Mouse (Mus musculus) heart, embryonic 13.5 days (tissue): ENCODE data around the gene Lipt1. TPM values are rescaled to one million over a fixed set of nuclear protein-coding genes. Genes with fewer than 3 reads are reported as not detected.

Experiments
- ATAC-seq: fragments of 200-750 bp; cut with Nextera tagmentation; 2 replicates; pipeline ENCODE4 v1.8.0; 2017; ENCODE audit warnings: moderate TSS enrichment; ENCODE audit not compliant: insufficient number of reproducible peaks, low FRiP score, low TSS enrichment; ENCODE audit errors: extremely low read depth
- H3K27ac ChIP-seq: fragments of 300-500 bp; sonication (generic); replicated peaks from 2 replicates; pipeline ENCODE4 v1.5.1; 2015; ENCODE audit warnings: moderate library complexity, mild to moderate bottlenecking, inconsistent platforms
- H3K27me3 ChIP-seq: fragments of 300-500 bp; sonication (generic); replicated peaks from 2 replicates; pipeline ENCODE4 v1.6.1; 2015; ENCODE audit warnings: mild to moderate bottlenecking, inconsistent platforms
- H3K36me3 ChIP-seq: fragments of 300-500 bp; sonication (generic); 2 replicates; pipeline ENCODE4 v1.6.1; 2015; ENCODE audit warnings: mild to moderate bottlenecking, inconsistent platforms
- H3K4me1 ChIP-seq: fragments of 300-500 bp; sonication (generic); 2 replicates; pipeline ENCODE4 v1.6.1; 2015; ENCODE audit warnings: inconsistent platforms
- H3K4me2 ChIP-seq: fragments of 300-500 bp; sonication (generic); 2 replicates; pipeline ENCODE4 v1.6.1; 2015; ENCODE audit warnings: inconsistent platforms, mild to moderate bottlenecking, moderate library complexity
- H3K4me3 ChIP-seq: fragments of 300-500 bp; sonication (generic); 2 replicates; pipeline ENCODE4 v1.5.1; 2015; ENCODE audit warnings: moderate library complexity, mild to moderate bottlenecking, inconsistent platforms
- H3K9ac ChIP-seq: fragments of 300-500 bp; sonication (generic); 2 replicates; pipeline ENCODE4 v1.6.1; 2015; ENCODE audit warnings: inconsistent platforms, mild to moderate bottlenecking, moderate library complexity
- H3K9me3 ChIP-seq: fragments of 300-500 bp; sonication (generic); 2 replicates; pipeline ENCODE4 v1.6.1; 2016; ENCODE audit warnings: inconsistent platforms
- WGBS: fragments of 180-500 bp; shearing (Covaris S2); methylation state at CpG from one replicate; pipeline ENCODE4 v1.1.7; 2015; ENCODE audit warnings: mixed read lengths; 5-methylcytosine and 5-hydroxymethylcytosine counted together
- polyA plus RNA-seq: library from polyadenylated mRNA; unstranded; fragments of >200 nt; fragmentation: Nextera tagmentation; extraction: Ambion mirVana; gene quantifications from 2 replicates; pipeline ENCODE4 v1.2.1, GENCODE M21; 2015

Lipt1 gene
- 7.1 and 8.2 TPM in 2 replicates for polyA plus RNA-seq

DNA sequence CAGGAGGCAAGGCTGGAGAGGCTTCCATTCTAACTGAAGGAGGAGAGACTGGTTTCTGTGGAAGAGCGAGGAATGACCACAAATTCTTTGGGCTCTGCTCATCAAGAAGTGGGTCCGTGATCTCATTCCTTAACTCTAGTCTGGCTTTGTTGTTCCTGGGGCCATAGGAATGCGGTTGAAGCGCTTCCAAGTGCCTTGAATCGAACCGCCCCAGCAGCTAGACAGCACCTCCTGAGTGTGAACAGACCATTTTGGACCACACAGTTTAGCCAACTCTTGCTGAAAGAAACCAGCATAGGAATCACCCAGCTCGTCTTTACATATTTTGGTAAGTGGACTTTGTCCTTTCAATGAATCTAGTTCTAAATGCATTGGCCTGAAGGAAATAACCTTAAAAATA lies at the start of gene Lipt1:
TSS of gene Lipt1 (plus strand) at position 35 of the 400 bp plus-strand sequence.
- peaks cover 6% of the 10 kb centered on the region; the same call in 1 of the 2 replicates for H3K9me3 ChIP-seq
- WGBS, result 5% methylated on average over 7 of the region's 7 CpGs

DNA sequence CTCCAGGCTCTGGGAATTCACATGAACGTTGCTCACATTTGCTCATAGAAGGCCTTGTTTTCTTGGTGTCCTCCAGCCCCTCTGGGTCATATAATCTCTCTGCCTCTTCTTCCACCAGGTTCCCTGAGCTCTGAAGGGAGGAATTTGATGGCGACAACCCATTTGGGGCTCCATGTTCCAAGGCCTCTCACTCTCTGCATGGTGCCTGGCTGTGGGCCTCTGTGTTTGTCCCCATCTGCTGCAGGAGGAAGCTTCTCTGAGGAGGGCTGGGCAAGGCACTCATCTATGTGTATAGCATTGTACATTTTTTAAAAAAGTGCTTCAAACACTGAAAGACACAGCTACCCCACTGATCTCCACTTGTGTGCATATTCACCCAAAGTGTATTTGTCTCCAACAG lies 39.9 kb upstream of the Lipt1 start:
- WGBS, result 49% methylated on average over 2 of the region's 2 CpGs

More for the DNA sequence above, at the start of gene Lipt1:
- Histone ChIP-seq H3K4me3 (peak within 1 kb of the TSS; percentile 67), H3K9ac (peak within 1 kb of the TSS; percentile 72), H3K27me3 (peaks cover 18% of the 10 kb centered on the region), H3K4me1 (peaks cover 13% of the 10 kb centered on the region), H3K27ac (peak within 1 kb of the TSS; percentile 86), H3K36me3 (peaks cover 21% of the 10 kb centered on the region), H3K4me2 (peak within 1 kb of the TSS; percentile 72)
- peak; percentile 43; the same call in 1 of the 2 replicates for ATAC-seq

DNA sequence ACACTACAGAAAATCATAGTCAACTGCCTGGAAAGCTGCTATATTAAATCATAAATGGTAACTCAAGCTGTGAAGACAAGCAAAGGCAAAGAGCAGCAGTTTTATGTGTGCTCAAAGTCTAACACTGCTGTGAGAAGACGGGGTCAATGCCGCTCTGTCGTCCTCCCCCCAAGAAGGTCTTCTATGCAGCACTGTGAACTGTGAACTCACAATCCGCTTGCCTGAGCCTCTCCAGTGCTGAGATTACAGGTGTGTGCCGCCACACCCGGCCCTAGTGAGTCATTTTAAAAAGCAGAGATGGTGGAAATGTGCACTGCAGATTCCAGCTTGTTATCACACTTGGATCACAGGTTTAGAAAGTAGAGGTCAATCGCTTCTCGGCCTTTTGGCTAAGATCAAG lies 24.7 kb upstream of the Lipt1 start:
- no peak overlapping the region for H3K4me3 ChIP-seq
- peaks cover 7% of the 10 kb centered on the region for H3K4me1 ChIP-seq
- H3K9ac ChIP-seq, result no peak overlapping the region
- H3K4me2 ChIP-seq, result no peak overlapping the region
- H3K36me3 ChIP-seq, result no peaks in the 10 kb centered on the region
- H3K27me3 ChIP-seq, result no peaks in the 10 kb centered on the region
- H3K27ac ChIP-seq, result no peak overlapping the region
- H3K9me3 ChIP-seq, result no peaks in the 10 kb centered on the region
- WGBS, result 75% methylated on average over 8 of the region's 8 CpGs
- no peak for ATAC-seq

More for the DNA sequence above, 39.9 kb upstream of the Lipt1 start:
- Histone ChIP-seq H3K27me3 (no peaks in the 10 kb centered on the region), H3K36me3 (peaks cover 11% of the 10 kb centered on the region), H3K4me3 (no peak overlapping the region), H3K27ac (no peak overlapping the region), H3K9ac (no peak overlapping the region), H3K9me3 (peaks cover under 1% of the 10 kb centered on the region), H3K4me2 (no peak overlapping the region), H3K4me1 (no peaks in the 10 kb centered on the region)
- no peak for ATAC-seq

DNA sequence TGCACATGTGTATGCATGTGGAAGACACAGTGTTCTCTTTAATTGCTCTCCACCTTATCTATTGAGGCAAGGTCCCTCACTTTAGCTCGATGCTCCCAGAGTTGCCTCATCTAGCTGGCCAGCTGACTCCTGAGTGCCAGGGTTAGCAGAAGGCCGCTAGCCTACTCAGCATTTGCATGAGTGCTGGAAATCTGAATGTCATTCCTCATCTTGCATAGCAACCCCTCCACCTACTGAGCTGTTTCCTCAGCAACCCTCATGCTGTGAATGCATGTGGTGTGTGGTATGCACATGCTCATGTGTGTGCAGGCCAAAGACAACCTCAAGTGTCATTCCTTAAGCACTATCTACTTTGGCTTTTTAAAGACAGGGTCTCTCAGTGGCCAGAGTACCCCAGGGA lies 20.8 kb upstream of the Lipt1 start:
- 29% methylated on average over 2 of the region's 2 CpGs for WGBS
- H3K4me3 ChIP-seq, result no peak overlapping the region
- no peak overlapping the region for H3K9ac ChIP-seq
- H3K4me1 ChIP-seq, result peaks cover 7% of the 10 kb centered on the region
- ATAC-seq, result no peak
- H3K4me2 ChIP-seq, result no peak overlapping the region
- H3K36me3 ChIP-seq, result peaks cover 10% of the 10 kb centered on the region; the same call in 1 of the 2 replicates
- no peaks in the 10 kb centered on the region for H3K9me3 ChIP-seq
- H3K27me3 ChIP-seq, result no peaks in the 10 kb centered on the region
- no peak overlapping the region for H3K27ac ChIP-seq

DNA sequence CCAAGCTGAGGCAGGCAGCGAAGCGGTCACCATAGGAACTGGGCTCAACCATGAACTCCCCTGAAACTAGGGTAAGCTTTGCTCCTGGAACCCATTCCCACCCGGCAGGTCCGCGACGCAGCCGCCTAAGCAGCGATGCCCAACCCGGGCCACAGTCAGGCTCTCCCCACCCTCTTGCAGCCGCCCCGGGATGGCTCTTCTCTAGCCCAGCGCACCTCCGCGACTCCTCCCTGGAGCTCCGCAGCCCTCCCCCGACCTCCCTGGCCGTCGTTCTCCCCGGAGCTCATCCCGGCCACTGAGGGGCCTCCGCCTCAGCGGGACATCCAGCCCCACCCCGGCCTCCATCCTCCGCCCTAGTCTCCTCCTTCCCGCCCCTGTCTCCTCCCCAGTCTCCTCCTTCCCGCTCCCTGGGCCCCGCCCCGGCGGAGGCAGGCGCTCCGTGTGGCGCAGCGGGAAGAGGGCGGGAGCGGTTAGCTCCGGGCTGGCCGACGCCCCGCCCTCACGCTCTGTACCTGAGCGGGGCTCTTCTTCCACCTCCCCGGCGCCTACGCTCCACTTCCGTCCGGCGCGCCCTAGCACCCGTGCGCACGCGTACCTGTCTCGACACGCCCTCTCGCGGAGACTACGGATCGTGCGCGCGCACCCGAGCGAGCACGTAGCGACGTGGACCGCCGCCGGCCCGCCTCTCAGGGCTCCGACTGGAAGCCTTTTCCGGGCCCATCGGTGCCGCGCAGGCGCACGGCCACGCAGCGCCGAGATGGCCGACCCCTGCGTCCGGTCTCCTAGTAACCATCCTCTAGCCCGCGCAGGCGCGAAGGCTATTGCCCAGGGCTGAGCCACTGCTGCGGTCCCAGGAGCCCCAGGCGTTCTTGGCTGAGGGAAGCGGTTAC lies 6.8 kb upstream of the Lipt1 start:
- Histone ChIP-seq H3K27me3 (peaks cover 14% of the 10 kb centered on the region), H3K4me1 (peaks cover 9% of the 10 kb centered on the region)
- under 1% methylated on average over 80 of the region's 90 CpGs for WGBS

DNA sequence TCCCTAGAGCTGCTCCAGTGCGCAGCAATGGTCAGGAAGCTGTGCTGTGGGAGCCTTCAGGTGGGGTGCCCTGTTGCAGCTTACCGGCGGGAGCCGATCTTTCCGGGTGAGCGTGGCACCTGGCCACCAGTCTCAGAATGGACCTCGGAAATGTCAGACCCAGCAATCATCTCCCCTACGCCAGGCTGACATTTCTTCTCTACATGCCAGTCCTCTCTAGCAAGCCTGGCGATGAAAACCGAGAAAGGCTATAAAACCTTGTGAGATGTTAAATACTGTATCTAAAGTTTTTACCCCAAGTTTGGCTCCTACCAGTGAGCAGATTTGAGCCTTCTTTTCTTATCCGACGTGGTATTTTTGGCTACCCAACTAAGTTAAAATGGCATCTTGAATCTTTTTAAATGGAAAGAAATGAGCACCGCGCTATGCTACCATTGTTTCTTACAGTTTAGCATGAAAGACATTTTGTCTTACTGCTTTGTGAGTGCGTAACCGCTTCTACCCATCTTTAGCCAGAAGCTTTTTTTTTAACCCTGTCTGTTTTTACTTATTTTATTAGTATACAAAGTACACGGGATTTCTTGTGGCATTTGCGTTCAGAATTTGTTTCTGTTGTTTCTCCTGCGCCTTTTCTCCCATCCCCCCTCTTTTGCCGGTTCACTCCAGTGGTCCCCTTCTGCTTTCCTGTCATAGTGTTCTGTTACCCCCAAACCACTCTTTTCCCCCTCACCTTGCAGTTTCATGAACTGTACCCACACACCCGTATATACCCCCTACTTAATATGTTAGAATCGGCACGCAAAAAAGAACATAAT lies 5.9 kb upstream of the Lipt1 start:
- Histone ChIP-seq H3K4me2 (peak overlapping the region; percentile 82), H3K27ac (peak overlapping the region; percentile 89), H3K36me3 (no peaks in the 10 kb centered on the region), H3K9ac (peak overlapping the region; percentile 85), H3K4me1 (peaks cover 9% of the 10 kb centered on the region), H3K27me3 (peaks cover 18% of the 10 kb centered on the region), H3K9me3 (no peaks in the 10 kb centered on the region), H3K4me3 (peak overlapping the region; percentile 75)
- WGBS, result 10% methylated on average over 23 of the region's 23 CpGs
- no peak for ATAC-seq

More for the DNA sequence above, 6.8 kb upstream of the Lipt1 start:
- Histone ChIP-seq H3K27ac (peak overlapping the region; percentile 89), H3K4me3 (peak overlapping the region; percentile 75), H3K4me2 (peak overlapping the region; percentile 82), H3K9me3 (no peaks in the 10 kb centered on the region), H3K9ac (peak overlapping the region; percentile 85), H3K36me3 (no peaks in the 10 kb centered on the region)
- ATAC-seq, result peak; percentile 97

GRCm38 (mm10) chr1:37866286-37866685 lies 5.3 kb upstream of the Lipt1 start, which contains the start of gene Tsga10:
Tsga10 (minus strand) TSS chr1:37866429.
- Histone ChIP-seq H3K4me1 (peaks cover 10% of the 10 kb centered on the region), H3K36me3 (no peaks in the 10 kb centered on the region), H3K9ac (peak within 1 kb of the TSS; percentile 85), H3K27ac (peak within 1 kb of the TSS; percentile 89), H3K27me3 (peaks cover 18% of the 10 kb centered on the region), H3K9me3 (no peaks in the 10 kb centered on the region), H3K4me2 (peak within 1 kb of the TSS; percentile 82), H3K4me3 (peak within 1 kb of the TSS; percentile 75)
- no peak for ATAC-seq
- 81% methylated on average over 6 of the region's 6 CpGs for WGBS

DNA sequence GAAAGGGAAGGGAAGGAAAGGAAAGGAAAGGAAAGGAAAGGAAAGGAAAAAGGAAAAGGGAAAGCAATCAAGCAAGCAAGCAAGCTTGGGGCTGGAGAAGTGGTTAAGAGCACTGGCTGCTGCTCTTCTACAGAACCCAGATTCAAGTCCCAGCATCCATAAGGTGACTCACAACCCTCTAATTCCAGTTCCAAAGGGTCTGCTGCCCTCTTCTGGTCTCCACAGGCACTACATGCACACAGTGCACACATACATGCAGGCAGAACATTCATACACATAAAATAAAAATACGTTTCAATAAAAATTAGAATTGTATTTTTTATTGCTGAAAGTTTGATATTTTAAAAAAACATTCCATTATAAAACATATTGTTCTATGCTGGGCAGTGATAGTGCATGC lies 4.5 kb upstream of the Lipt1 start:
- no peak overlapping the region for H3K27ac ChIP-seq
- peaks cover 15% of the 10 kb centered on the region for H3K4me1 ChIP-seq
- H3K4me2 ChIP-seq, result no peak overlapping the region
- no peak for ATAC-seq
- H3K36me3 ChIP-seq, result no peaks in the 10 kb centered on the region
- H3K27me3 ChIP-seq, result peaks cover 18% of the 10 kb centered on the region
- H3K9me3 ChIP-seq, result no peaks in the 10 kb centered on the region
- H3K9ac ChIP-seq, result no peak overlapping the region
- H3K4me3 ChIP-seq, result no peak overlapping the region
- 62% methylated on average over 1 of the region's 1 CpGs for WGBS

DNA sequence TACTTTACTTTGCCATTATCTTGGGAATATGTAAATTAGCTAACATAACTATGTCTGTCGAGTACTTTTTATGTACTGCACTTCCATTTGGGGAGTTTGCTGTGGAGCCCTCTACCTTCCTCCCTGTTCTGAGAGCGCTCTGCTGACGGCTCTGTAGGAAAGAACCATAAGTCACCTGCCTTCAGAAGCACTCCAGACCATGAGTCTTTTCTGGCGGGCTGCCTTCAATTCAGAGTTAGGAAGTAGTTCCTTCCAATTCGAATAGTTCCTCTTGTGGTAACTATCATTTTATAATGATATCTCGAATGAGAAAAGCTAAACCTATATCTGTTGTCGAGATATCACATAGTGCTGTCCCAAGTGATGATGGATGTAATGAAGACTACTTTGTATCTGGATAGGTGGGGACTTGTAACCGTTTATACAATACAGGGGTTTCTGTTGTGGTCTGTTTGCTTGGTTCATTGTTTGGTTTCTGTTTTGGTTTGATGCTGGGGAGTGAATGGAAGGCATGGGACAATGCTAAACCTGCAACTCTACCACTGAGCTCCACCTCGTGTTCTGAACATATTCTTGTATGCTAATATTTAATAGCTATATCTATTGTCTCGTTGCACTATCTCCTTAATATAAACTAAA lies 3.7 kb upstream of the Lipt1 start:
- ATAC-seq, result no peak
- no peak overlapping the region for H3K27ac ChIP-seq
- H3K4me3 ChIP-seq, result no peak overlapping the region
- no peak overlapping the region for H3K9ac ChIP-seq
- H3K4me1 ChIP-seq, result peaks cover 18% of the 10 kb centered on the region
- H3K36me3 ChIP-seq, result no peaks in the 10 kb centered on the region
- H3K27me3 ChIP-seq, result peaks cover 18% of the 10 kb centered on the region
- H3K9me3 ChIP-seq, result no peaks in the 10 kb centered on the region
- WGBS, result 54% methylated on average over 10 of the region's 10 CpGs
- H3K4me2 ChIP-seq, result no peak overlapping the region

DNA sequence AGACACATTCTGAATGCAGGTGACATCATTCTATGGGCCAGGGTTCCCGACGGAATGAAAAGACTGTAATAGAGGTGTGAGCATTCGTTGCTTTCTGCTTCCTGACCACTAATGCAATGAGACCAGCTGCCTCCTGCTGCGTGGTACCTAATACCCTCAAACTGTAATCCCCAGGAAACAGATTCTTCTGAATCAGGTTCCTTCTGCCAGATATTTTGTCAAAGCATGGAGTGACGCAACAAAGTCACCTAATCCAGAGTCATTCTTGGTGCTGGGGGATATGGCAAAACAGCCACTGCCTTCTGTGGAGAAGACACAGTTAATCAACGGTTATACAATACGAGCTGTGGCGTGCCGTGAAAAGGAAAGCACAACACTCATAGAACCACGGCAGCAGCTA lies 2.9 kb upstream of the Lipt1 start:
- 58% methylated on average over 10 of the region's 10 CpGs for WGBS
- H3K4me3 ChIP-seq, result no peak overlapping the region
- H3K4me2 ChIP-seq, result no peak overlapping the region
- no peak overlapping the region for H3K9ac ChIP-seq
- H3K27me3 ChIP-seq, result peaks cover 18% of the 10 kb centered on the region
- H3K9me3 ChIP-seq, result no peaks in the 10 kb centered on the region
- H3K4me1 ChIP-seq, result peaks cover 22% of the 10 kb centered on the region
- H3K36me3 ChIP-seq, result no peaks in the 10 kb centered on the region
- ATAC-seq, result no peak
- no peak overlapping the region for H3K27ac ChIP-seq

- Histone ChIP-seq H3K27me3 (peaks cover 18% of the 10 kb centered on the region), H3K4me2 (no peak overlapping the region), H3K36me3 (no peaks in the 10 kb centered on the region), H3K9me3 (no peaks in the 10 kb centered on the region), H3K27ac (no peak overlapping the region), H3K9ac (no peak overlapping the region), H3K4me3 (no peak overlapping the region), H3K4me1 (peaks cover 22% of the 10 kb centered on the region)
- WGBS, result 49% methylated on average over 2 of the region's 2 CpGs
- no peak for ATAC-seq
Observed at GRCm38 (mm10) chr1:37869362-37869761, 2.2 kb upstream of the Lipt1 start.
